Mouse (Mus musculus): ENCODE measurements at regions not wholly inside any gene's neighbourhood (a gene's known extent, or its start where the extent isn't known, plus 50 kb on each side); places are given as distances from the start of the nearest gene placed in this dataset.

DNA sequence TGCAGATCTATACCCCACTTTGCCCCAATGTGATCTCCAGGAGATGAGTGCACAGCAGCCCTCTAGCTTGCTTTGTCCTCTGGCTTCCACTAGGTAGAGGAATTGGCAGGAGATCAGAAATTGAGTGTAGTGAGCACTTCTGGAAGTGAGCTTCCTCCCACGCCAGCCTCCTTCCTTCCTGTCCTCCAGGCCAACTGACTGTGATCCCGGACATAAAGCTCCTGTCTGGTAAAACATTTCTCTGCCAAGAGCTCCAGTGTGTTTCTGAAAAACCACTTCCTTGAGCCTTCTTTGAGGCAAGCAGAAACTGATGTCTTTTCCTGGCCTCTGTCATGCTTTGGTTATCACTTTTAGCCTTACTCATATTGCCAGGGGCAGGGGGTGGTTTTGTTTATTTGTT lies 197.5 kb downstream of the Mreg start:
- no peak for TF ChIP-seq POLR2A (IDR thresholded peaks at IDR 0.05; ENCODE audit: borderline replicate concordance, insufficient read depth, low read length)
- no peak for TF ChIP-seq CTCF (IDR thresholded peaks at IDR 0.05; ENCODE audit: borderline replicate concordance, insufficient read depth, low read depth, low read length)
